Mouse (Mus musculus) heart, adult 11 months (tissue): ENCODE measurements around the gene Asah2.

Source experiments
- DNase-seq: peaks from one replicate; pipeline ENCODE4 v3.0.0; 2022

Asah2 gene

DNA sequence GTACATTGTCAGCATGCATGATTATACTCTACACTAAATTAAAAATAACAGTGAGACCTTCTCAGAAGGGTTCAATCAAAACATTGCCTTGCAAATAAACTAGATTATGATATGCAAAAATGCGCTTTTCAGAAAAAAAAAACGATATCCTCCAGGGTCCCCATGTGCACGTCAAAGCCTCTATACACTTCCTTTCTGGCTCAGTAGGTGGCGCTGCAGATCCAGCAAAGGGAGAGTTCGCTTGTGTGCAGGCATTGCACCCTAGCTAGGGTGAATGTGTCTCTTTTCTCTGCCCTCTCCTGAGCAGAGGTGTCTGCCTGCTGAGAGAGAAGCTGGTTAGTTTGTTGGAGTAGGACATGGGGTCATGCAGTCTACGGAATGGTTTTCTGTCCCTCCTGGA lies 136.0 kb downstream of the Asah2 start:
- peak; percentile 94 for DNase-seq

DNA sequence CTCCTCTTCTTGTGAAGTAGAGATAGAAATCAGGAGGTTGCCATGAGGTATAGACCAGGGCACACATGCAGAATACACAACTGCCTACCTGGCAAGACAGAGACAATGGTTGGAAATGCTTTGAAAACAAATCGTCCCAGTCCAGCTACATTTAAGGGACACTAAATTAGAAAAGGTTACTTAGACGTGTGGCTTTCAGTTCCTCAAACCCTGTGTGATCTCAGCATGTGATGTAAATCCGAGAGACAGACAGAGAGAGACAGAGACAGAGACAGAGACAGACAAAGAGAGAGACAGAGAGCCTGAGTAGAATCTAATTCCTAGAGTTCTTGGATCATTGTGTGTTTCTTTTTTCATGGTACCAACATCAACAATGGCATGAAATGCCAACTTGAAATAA lies 136.6 kb downstream of the Asah2 start:
- no peak for DNase-seq

GRCm38 (mm10) chr19:31967933-31968532 lies 140.0 kb downstream of the Asah2 start:
- peak; percentile 82 for DNase-seq

- no peak for DNase-seq
Measured at GRCm38 (mm10) chr19:31963147-31963546, 144.9 kb downstream of the Asah2 start.

DNA sequence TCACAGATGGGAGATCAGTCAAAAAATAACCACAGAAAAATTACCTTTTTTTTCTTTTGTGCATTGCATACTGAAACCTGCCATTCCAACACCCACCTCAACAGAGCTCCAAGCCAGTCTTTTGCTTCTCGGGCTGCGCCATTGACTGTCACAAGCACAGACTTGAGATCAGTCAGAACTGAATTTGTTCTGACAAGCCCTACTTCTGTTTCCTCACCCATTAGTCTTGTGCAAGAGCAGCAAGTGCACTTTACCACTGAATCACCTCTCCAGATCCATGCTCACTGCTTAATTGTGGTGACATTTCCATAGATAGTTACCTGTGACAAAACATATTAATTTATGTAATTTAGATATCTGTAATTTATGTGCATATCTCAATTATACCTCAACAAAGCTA lies 147.6 kb downstream of the Asah2 start:
- no peak for DNase-seq

- DNase-seq: peak; percentile 86
Measured at GRCm38 (mm10) chr19:31956359-31956758, 151.7 kb downstream of the Asah2 start.

DNA sequence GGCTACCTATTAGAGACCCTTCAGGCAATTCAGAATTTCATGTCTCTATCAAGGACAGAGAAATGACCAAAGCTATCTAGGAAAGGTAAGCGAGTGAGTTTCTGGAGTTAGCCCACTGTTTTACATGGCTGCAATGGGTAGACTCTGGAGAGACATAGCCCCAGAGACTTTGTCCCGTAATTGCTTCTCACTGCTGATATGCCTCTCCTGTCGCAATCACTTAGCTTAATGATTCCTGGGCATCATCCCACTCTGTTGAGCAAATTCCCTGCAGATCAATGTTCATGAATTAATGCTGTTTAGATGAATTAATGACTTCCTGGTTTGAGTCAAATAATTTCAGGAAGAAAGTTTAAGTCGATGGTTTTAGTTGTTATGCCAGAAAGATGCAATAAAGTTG lies 153.3 kb downstream of the Asah2 start:
- peak; percentile 48 for DNase-seq

DNA sequence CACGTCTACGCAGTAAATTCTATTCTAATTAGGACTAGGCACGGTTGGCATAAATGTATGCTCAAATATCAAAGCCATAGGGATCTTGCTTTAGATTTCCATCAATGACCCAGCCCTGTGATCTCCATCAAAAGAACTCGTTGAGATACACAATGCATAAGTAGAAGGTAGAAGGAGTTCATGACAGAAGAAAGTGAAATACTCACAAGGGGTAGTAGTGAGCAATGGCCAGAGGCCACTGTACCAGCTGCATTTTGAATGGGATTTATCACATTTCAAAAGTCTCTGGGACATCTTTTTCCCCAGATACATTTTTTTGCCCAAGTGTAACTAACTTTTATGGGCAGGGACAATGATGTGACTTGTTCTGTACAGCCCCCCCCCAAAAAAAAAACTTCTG lies 153.7 kb downstream of the Asah2 start:
- peak; percentile 14 for DNase-seq

DNA sequence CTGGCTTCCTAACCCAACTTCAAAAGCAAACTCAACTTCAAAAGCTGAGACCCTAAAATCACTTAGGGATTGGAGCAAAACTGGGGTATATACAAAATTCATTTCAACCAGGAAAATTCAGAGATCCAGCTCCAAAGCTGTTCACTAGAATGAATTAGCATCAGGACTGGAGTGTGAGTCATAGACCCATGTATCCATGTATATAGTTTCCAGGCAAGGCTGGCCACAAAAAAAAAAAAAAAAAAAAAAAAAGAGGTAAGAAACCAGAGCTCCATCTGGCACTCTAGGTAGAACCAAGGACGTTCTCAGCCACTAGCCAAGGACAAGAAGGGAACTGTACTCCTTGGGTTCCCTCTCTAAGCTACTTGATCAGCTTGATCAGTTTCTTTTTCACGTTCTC lies 154.2 kb downstream of the Asah2 start:
- DNase-seq: peak; percentile 16

DNA sequence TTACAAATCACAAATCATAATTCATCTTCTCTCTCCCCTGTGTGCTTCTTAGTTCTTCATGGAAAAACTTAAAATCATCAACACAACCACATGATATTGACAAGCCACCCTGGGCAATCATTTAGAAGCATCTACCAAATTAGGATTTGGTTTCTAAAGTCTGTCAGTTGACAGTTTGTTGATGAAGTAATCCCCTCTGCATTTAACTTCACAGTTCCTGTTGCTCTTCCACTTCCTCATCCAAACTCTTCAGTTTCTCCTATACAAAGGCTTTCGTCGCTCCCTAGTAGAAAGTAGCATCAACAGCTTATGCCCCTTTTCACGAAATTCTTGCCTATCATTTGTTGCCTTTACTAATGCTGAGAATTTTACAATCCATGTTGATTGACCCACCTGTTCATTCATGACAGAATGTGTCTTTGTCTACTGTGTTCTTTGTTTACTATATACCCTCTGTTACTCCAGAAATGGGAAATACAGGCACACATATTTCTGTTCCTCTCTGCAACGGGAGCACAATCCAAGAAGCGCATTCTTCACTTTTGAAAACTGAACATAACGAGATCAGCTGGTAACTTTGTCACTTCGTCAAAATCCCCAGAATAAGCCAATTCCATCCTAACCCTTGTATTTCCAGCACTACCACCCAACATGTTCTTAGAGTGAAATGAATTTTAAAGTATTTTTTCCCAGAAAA lies 157.1 kb downstream of the Asah2 start:
- peak; percentile 22 for DNase-seq
